Mouse (Mus musculus): ENCODE results near the gene Plch2. TPM values are rescaled to one million over a fixed set of nuclear protein-coding genes. Genes with fewer than 3 reads are reported as not detected.
A peak's percentile ranks its signal among the peaks of the same experiment; 100 is the strongest.

The Plch2 gene
- polyA plus RNA-seq, 1 experiment from 2014 or later = 11.1 TPM

GRCm38 (mm10) chr4:155040696-155041095 is 15.9 kb downstream of the Plch2 start:
- Histone ChIP-seq H3K4me2 (no peak overlapping the region), H3K9me3 (no peaks in the 10 kb centered on the region), H3K9ac (no peak overlapping the region), H3K4me3 (no peak overlapping the region), H3K27ac (no peak overlapping the region), H3K4me1 (peaks cover 8% of the 10 kb centered on the region; the same call in 1 of the 2 replicates), H3K27me3 (peaks cover 58% of the 10 kb centered on the region), H3K36me3 (no peaks in the 10 kb centered on the region)
- 66% methylated on average over 6 of the region's 6 CpGs for WGBS
- ATAC-seq (ENCODE audit: borderline replicate concordance, extremely low read depth, low FRiP score, low TSS enrichment) = no peak

DNA sequence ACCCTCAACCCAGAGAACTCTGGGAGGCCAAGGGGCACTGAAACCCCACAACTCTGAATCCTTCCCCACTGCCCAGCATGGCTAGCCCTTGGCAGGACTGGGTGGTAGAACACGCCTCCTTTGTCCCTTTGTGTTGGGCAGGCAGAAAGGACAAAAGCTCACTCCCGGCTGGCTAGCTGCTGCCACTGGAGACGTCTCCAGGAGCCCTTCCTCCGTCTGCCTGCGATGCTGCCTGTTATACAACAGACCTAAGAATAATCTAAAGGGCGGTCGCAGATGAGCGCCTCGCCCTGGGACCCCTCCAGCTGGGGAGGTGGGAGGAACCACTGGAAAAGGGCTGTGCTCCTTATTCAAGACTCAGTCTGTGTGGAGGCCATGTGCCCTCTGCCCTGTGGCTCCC is 16.4 kb downstream of the Plch2 start:
- no peak overlapping the region for H3K4me2 ChIP-seq
- no peak overlapping the region for H3K9ac ChIP-seq
- no peaks in the 10 kb centered on the region for H3K36me3 ChIP-seq
- H3K4me3 ChIP-seq = no peak overlapping the region
- ATAC-seq (ENCODE audit: borderline replicate concordance, extremely low read depth, low FRiP score, low TSS enrichment) = no peak
- H3K4me1 ChIP-seq = peaks cover 8% of the 10 kb centered on the region; the same call in 1 of the 2 replicates
- no peaks in the 10 kb centered on the region for H3K9me3 ChIP-seq
- no peak overlapping the region for H3K27ac ChIP-seq
- peaks cover 54% of the 10 kb centered on the region for H3K27me3 ChIP-seq
- 45% methylated on average over 9 of the region's 9 CpGs for WGBS

- no peak for ATAC-seq (ENCODE audit: borderline replicate concordance, extremely low read depth, low FRiP score, low TSS enrichment)
- no peak overlapping the region for H3K4me2 ChIP-seq
- no peak overlapping the region for H3K4me3 ChIP-seq
- H3K9ac ChIP-seq = no peak overlapping the region
- 55% methylated on average over 13 of the region's 13 CpGs for WGBS
- H3K27me3 ChIP-seq = peaks cover 6% of the 10 kb centered on the region; the same call in 1 of the 2 replicates
- no peaks in the 10 kb centered on the region for H3K9me3 ChIP-seq
- no peak overlapping the region for H3K27ac ChIP-seq
- H3K36me3 ChIP-seq = no peaks in the 10 kb centered on the region
- no peaks in the 10 kb centered on the region for H3K4me1 ChIP-seq
Measured at GRCm38 (mm10) chr4:155034787-155035186, 21.8 kb downstream of the Plch2 start.

DNA sequence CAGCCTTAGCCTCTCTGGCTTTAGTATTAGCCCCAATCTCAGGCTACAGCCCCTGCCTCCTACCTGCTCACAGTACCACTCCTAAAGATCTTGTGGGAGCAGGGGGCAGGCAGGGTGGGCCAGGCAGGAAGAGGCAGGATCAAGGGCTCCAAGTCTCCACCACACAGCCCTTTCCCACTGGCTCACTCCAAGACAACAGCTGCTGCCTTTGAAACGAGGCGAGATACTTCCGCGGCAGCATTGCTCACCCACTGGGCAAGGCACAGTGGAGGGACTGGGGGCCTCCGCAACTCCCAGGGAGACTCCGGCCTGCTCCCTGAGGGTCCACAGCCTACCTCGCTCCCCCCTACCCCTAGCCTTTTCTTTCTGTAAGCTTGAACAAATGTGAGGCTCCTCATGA is 22.4 kb downstream of the Plch2 start:
- Histone ChIP-seq H3K4me1 (no peaks in the 10 kb centered on the region), H3K27me3 (peaks cover 4% of the 10 kb centered on the region; the same call in 1 of the 2 replicates), H3K9me3 (no peaks in the 10 kb centered on the region), H3K4me3 (no peak overlapping the region), H3K36me3 (no peaks in the 10 kb centered on the region), H3K4me2 (no peak overlapping the region), H3K27ac (no peak overlapping the region), H3K9ac (no peak overlapping the region)
- 46% methylated on average over 7 of the region's 7 CpGs for WGBS
- ATAC-seq (ENCODE audit: borderline replicate concordance, extremely low read depth, low FRiP score, low TSS enrichment) = no peak

DNA sequence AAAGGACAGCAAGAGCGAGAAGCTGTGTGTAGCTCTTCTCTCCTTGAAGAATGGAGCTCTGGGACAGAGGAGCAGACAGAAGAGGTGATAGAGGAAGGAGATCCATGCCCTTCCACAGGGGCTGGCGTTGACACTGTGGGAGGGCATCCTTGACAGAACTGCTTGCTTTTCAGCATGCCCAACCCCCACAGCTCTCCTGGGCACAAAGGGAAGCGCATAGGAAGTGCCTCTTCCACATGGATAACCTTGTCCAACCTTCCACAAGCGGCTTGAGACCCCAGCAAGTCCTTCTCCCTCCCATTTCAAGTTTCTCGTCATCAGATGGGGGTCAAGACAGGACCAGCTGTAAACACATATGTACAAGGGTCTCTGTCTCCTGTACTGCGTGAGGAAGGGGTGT is 23.5 kb downstream of the Plch2 start:
- H3K4me3 ChIP-seq = no peak overlapping the region
- H3K9ac ChIP-seq = no peak overlapping the region
- 28% methylated on average over 6 of the region's 6 CpGs for WGBS
- H3K4me2 ChIP-seq = no peak overlapping the region
- H3K36me3 ChIP-seq = no peaks in the 10 kb centered on the region
- no peaks in the 10 kb centered on the region for H3K9me3 ChIP-seq
- H3K4me1 ChIP-seq = peaks cover 7% of the 10 kb centered on the region; the same call in 1 of the 2 replicates
- ATAC-seq (ENCODE audit: borderline replicate concordance, extremely low read depth, low FRiP score, low TSS enrichment) = no peak
- H3K27me3 ChIP-seq = peaks cover 4% of the 10 kb centered on the region; the same call in 1 of the 2 replicates
- no peak overlapping the region for H3K27ac ChIP-seq

DNA sequence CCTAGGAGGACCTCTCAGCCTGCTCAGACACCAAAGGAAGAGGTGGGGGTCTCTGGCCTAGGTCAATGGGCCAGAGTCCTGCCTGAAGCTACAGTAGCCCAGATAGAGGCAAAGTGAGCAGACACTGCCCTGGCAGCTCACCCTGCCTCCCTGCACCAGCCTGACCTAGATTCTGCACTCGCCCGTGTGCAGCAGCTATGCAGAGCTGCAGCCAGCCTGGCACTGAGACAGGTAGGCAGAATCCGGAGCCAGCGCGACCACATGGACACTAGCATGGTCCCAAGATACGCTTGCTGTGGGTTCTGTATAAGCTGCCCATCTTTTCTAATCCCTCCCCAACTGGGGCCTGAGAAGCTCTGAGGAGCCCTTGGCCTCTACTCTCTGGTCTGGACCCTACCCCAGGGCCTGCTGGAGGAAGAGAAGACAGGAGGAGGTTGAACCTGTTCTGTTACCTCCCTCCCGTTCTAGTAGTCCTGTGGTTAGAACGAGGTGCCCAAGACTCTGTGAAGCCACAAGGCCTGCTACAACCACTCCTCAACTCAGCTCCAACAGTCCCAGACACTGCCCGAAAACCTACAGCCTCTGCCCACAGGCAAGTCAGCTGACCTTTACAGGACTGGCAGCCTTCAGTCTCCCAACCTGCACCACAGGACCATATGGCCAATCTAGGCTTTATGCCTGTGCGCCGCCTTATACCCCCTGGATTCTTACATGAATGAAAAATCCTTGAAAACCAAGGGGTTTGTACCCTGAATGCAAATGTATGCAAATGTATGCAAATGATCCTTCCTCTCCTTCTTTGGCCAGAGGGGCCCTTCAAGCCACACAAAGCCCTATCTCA is 32.2 kb downstream of the Plch2 start:
- peaks cover 22% of the 10 kb centered on the region for H3K4me1 ChIP-seq
- H3K4me3 ChIP-seq = no peak overlapping the region
- no peaks in the 10 kb centered on the region for H3K9me3 ChIP-seq
- H3K27me3 ChIP-seq = no peaks in the 10 kb centered on the region
- no peaks in the 10 kb centered on the region for H3K36me3 ChIP-seq
- no peak overlapping the region for H3K4me2 ChIP-seq
- no peak overlapping the region for H3K27ac ChIP-seq
- WGBS = 84% methylated on average over 11 of the region's 11 CpGs
- no peak overlapping the region for H3K9ac ChIP-seq
- no peak for ATAC-seq (ENCODE audit: borderline replicate concordance, extremely low read depth, low FRiP score, low TSS enrichment)

DNA sequence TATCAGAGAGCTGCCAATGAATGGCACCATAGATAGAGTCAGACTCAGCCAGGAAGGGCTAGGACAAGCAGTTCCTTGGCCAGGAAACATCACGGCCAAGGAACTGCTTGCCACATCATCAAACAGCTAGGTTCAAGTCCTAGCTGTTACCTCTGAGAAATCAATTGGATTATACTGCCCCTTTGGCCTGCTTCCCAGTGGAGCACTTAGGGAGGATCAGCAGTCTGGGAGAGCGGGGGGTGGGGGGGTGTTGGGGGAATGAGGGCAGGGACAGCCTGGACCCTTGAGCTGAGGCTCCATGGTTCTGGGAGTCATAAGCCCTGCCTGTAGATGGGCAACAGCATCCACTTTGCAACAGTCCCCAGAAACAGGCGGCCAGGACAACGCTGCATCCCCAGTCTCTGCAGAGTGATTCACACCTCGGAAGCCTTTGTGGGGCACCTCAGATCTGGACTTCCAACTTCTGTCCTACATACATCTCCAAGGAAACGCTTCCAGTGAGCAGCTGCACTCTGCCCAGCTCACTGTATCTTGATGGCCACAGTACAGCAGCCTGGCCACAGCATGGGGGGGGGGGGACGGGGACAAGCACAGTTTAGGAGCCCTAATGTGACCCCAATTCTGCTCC is 34.2 kb downstream of the Plch2 start:
- no peak for ATAC-seq (ENCODE audit: borderline replicate concordance, extremely low read depth, low FRiP score, low TSS enrichment)
- Histone ChIP-seq H3K4me1 (peaks cover 25% of the 10 kb centered on the region), H3K27ac (no peak overlapping the region), H3K4me2 (no peak overlapping the region), H3K4me3 (no peak overlapping the region), H3K9ac (no peak overlapping the region), H3K27me3 (no peaks in the 10 kb centered on the region), H3K9me3 (no peaks in the 10 kb centered on the region), H3K36me3 (no peaks in the 10 kb centered on the region)
- WGBS = 52% methylated on average over 7 of the region's 7 CpGs

GRCm38 (mm10) chr4:155020813-155021212 is 35.8 kb downstream of the Plch2 start:
- no peak for ATAC-seq (ENCODE audit: borderline replicate concordance, extremely low read depth, low FRiP score, low TSS enrichment)
- H3K9ac ChIP-seq = no peak overlapping the region
- H3K36me3 ChIP-seq = no peaks in the 10 kb centered on the region
- H3K9me3 ChIP-seq = no peaks in the 10 kb centered on the region
- no peaks in the 10 kb centered on the region for H3K27me3 ChIP-seq
- no peak overlapping the region for H3K4me3 ChIP-seq
- H3K4me1 ChIP-seq = peaks cover 25% of the 10 kb centered on the region
- WGBS = 53% methylated on average over 9 of the region's 9 CpGs
- no peak overlapping the region for H3K4me2 ChIP-seq
- no peak overlapping the region for H3K27ac ChIP-seq

GRCm38 (mm10) chr4:155020141-155020540 is 36.4 kb downstream of the Plch2 start:
- WGBS = 40% methylated on average over 1 of the region's 1 CpGs
- no peak overlapping the region for H3K4me3 ChIP-seq
- no peak for ATAC-seq (ENCODE audit: borderline replicate concordance, extremely low read depth, low FRiP score, low TSS enrichment)
- no peak overlapping the region for H3K9ac ChIP-seq
- no peak overlapping the region for H3K4me2 ChIP-seq
- no peaks in the 10 kb centered on the region for H3K9me3 ChIP-seq
- no peaks in the 10 kb centered on the region for H3K36me3 ChIP-seq
- H3K27ac ChIP-seq = peak overlapping the region; percentile 87
- H3K27me3 ChIP-seq = no peaks in the 10 kb centered on the region
- H3K4me1 ChIP-seq = peaks cover 25% of the 10 kb centered on the region

- Histone ChIP-seq H3K27me3 (no peaks in the 10 kb centered on the region), H3K4me3 (no peak overlapping the region; the same call in 1 of the 2 replicates), H3K36me3 (no peaks in the 10 kb centered on the region), H3K9me3 (no peaks in the 10 kb centered on the region), H3K9ac (no peak overlapping the region), H3K4me2 (peak overlapping the region; percentile 41), H3K27ac (peak overlapping the region; percentile 87), H3K4me1 (peaks cover 25% of the 10 kb centered on the region)
- ATAC-seq (ENCODE audit: borderline replicate concordance, extremely low read depth, low FRiP score, low TSS enrichment) = peak; percentile 73
- under 1% methylated on average over 10 of the region's 10 CpGs for WGBS
Measured at GRCm38 (mm10) chr4:155019336-155019847, 37.2 kb downstream of the Plch2 start.

- Histone ChIP-seq H3K4me3 (no peak overlapping the region; the same call in 1 of the 2 replicates), H3K27me3 (no peaks in the 10 kb centered on the region), H3K27ac (no peak overlapping the region), H3K4me1 (peaks cover 25% of the 10 kb centered on the region), H3K4me2 (peak overlapping the region; percentile 41), H3K36me3 (no peaks in the 10 kb centered on the region), H3K9ac (no peak overlapping the region), H3K9me3 (no peaks in the 10 kb centered on the region)
- ATAC-seq (ENCODE audit: borderline replicate concordance, extremely low read depth, low FRiP score, low TSS enrichment) = peak; percentile 20; the same call in 1 of the 2 replicates
- WGBS = 5% methylated on average over 15 of the region's 15 CpGs
Measured at GRCm38 (mm10) chr4:155018601-155019335, 37.8 kb downstream of the Plch2 start.

All from lung, embryonic 15.5 days (tissue).